Mouse (Mus musculus) CH12.LX (cell line): ENCODE measurements around the gene Slc18b1. TPM values are rescaled to one million over a fixed set of nuclear protein-coding genes. Genes with fewer than 3 reads are reported as not detected.

Experiments
- DNase-seq: peaks from one replicate; pipeline ENCODE4 v3.0.0-alpha.2; 2013; ENCODE audit errors: extremely low read depth
- H3K27ac ChIP-seq: 2 replicates; pipeline ENCODE4 v1.5.1; 2012; ENCODE audit warnings: low read depth, mild to moderate bottlenecking, control low read depth, moderate library complexity; ENCODE audit not compliant: insufficient read depth
- H3K27me3 ChIP-seq: replicated peaks from 2 replicates; pipeline ENCODE3; 2012; ENCODE audit warnings: inconsistent platforms
- H3K36me3 ChIP-seq, 2 experiments: replicated peaks in 1 of 2; 2 replicates each; pipeline versions ENCODE3 to v1.6.1; 2012; ENCODE audit warnings: inconsistent platforms in 1 of 2, low read length in 1 of 2, mild to moderate bottlenecking in 1 of 2, mixed read lengths in 1 of 2, moderate library complexity in 1 of 2; ENCODE audit not compliant: control insufficient read depth in 1 of 2, insufficient read depth in 1 of 2
- H3K4me1 ChIP-seq, 2 experiments: 2 replicates each; pipeline ENCODE4 v1.6.1; 2012; ENCODE audit warnings: inconsistent platforms in 1 of 2, moderate library complexity in 1 of 2; ENCODE audit not compliant: insufficient read depth in 2 of 2, control insufficient read depth in 1 of 2
- H3K4me2 ChIP-seq: 2 replicates; pipeline ENCODE4 v1.6.1; 2012; ENCODE audit warnings: low read depth, mild to moderate bottlenecking, control low read depth; ENCODE audit not compliant: poor library complexity, insufficient read depth, severe bottlenecking
- H3K4me3 ChIP-seq, 3 experiments: fragments of 150-350 bp in 1 of 3; sonication (generic) in 1 of 3; replicated peaks in 1 of 3; 2 replicates each; pipeline versions ENCODE3 to v1.5.1; 2011 to 2012; ENCODE audit warnings: low read depth in 2 of 3, low read length in 2 of 3, mild to moderate bottlenecking in 2 of 3, moderate library complexity in 2 of 3, control low read depth in 1 of 3, improper control_type of control experiment in 1 of 3, inconsistent platforms in 1 of 3, mixed read lengths in 1 of 3; ENCODE audit not compliant: poor library complexity in 1 of 3
- H3K79me2 ChIP-seq: replicated peaks from 2 replicates; pipeline ENCODE4 v1.6.1; 2012; ENCODE audit warnings: mild to moderate bottlenecking, moderate library complexity; ENCODE audit not compliant: control insufficient read depth, poor library complexity, insufficient read depth, severe bottlenecking; ENCODE audit errors: extremely low read depth
- H3K9ac ChIP-seq: 2 replicates; pipeline ENCODE4 v1.6.1; 2012; ENCODE audit warnings: low read depth, mild to moderate bottlenecking, control low read depth, moderate library complexity; ENCODE audit not compliant: insufficient read depth
- H3K9me3 ChIP-seq: replicated peaks from 2 replicates; pipeline ENCODE3; 2012; ENCODE audit warnings: low read length, inconsistent platforms, mixed read lengths
- BHLHE40 ChIP-seq: IDR thresholded peaks from 2 replicates; pipeline ENCODE4 v1.6.1; 2011; ENCODE audit warnings: mild to moderate bottlenecking, low read depth, low read length, improper control_type of control experiment
- CHD1 ChIP-seq: IDR thresholded peaks from 2 replicates; pipeline ENCODE4 v1.6.1; 2012; ENCODE audit warnings: low read depth, low read length, improper control_type of control experiment, inconsistent platforms
- CHD2 ChIP-seq: IDR thresholded peaks from 2 replicates; pipeline ENCODE4 v1.6.1; 2011; ENCODE audit warnings: low read length, improper control_type of control experiment
- CTCF ChIP-seq, 2 experiments: IDR thresholded peaks in 1 of 2; conservative IDR thresholded peaks in 1 of 2; 2 replicates each; pipeline ENCODE4 v1.5.1; 2011 to 2012; ENCODE audit warnings: low read depth in 2 of 2, low read length in 2 of 2, improper control_type of control experiment in 1 of 2, inconsistent platforms in 1 of 2, mild to moderate bottlenecking in 1 of 2, moderate library complexity in 1 of 2
- E2F4 ChIP-seq: IDR thresholded peaks from 2 replicates; pipeline ENCODE4 v1.6.1; 2011; ENCODE audit warnings: low read depth, low read length, improper control_type of control experiment; ENCODE audit not compliant: insufficient replicate concordance
- ELF1 ChIP-seq: IDR thresholded peaks from 2 replicates; pipeline ENCODE4 v1.6.1; 2014; ENCODE audit warnings: low read depth, mild to moderate bottlenecking, inconsistent platforms, low read length, improper control_type of control experiment
- EP300 ChIP-seq: IDR thresholded peaks from 2 replicates; pipeline ENCODE4 v1.6.1; 2011; ENCODE audit warnings: low read length, improper control_type of control experiment
- ETS1 ChIP-seq: conservative IDR thresholded peaks from 2 replicates; pipeline ENCODE4 v1.6.1; 2012; ENCODE audit warnings: low read depth, mild to moderate bottlenecking, inconsistent platforms, low read length, improper control_type of control experiment, moderate library complexity
- GABPA ChIP-seq: IDR thresholded peaks from 2 replicates; pipeline ENCODE4 v1.6.1; 2012; ENCODE audit warnings: low read depth, low read length, improper control_type of control experiment, inconsistent platforms; ENCODE audit not compliant: insufficient replicate concordance
- HCFC1 ChIP-seq: IDR thresholded peaks from 2 replicates; pipeline ENCODE4 v1.6.1; 2012; ENCODE audit warnings: low read depth, mild to moderate bottlenecking, inconsistent platforms, low read length, improper control_type of control experiment
- IRF4 ChIP-seq: IDR thresholded peaks from 2 replicates; pipeline ENCODE4 v1.6.1; 2014; ENCODE audit warnings: low read depth, mild to moderate bottlenecking, inconsistent platforms, low read length, improper control_type of control experiment
- JUN ChIP-seq: IDR thresholded peaks from 2 replicates; pipeline ENCODE4 v1.6.1; 2011; ENCODE audit warnings: low read depth, mild to moderate bottlenecking, low read length, improper control_type of control experiment, moderate library complexity; ENCODE audit not compliant: insufficient read depth
- JUND ChIP-seq: conservative IDR thresholded peaks from 2 replicates; pipeline ENCODE4 v1.6.1; 2011; ENCODE audit warnings: low read depth, low read length, improper control_type of control experiment
- KAT2A ChIP-seq: IDR thresholded peaks from 2 replicates; pipeline ENCODE4 v1.6.1; 2012; ENCODE audit warnings: low read length, improper control_type of control experiment, inconsistent platforms; ENCODE audit not compliant: insufficient replicate concordance
- MAFK ChIP-seq: IDR thresholded peaks from 2 replicates; pipeline ENCODE4 v1.6.1; 2011; ENCODE audit warnings: low read length, improper control_type of control experiment; ENCODE audit not compliant: insufficient replicate concordance
- MAX ChIP-seq: IDR thresholded peaks from 2 replicates; pipeline ENCODE4 v1.6.1; 2011; ENCODE audit warnings: low read length, improper control_type of control experiment
- MAZ ChIP-seq: IDR thresholded peaks from 2 replicates; pipeline ENCODE4 v1.6.1; 2012; ENCODE audit warnings: low read depth, mild to moderate bottlenecking, inconsistent platforms, low read length, improper control_type of control experiment, moderate library complexity
- MEF2A ChIP-seq: IDR thresholded peaks from 2 replicates; pipeline ENCODE4 v1.6.1; 2014; ENCODE audit warnings: low read depth, mild to moderate bottlenecking, inconsistent platforms, low read length, improper control_type of control experiment, borderline replicate concordance
- MXI1 ChIP-seq: IDR thresholded peaks from 2 replicates; pipeline ENCODE4 v1.6.1; 2011; ENCODE audit warnings: mild to moderate bottlenecking, low read depth, low read length, improper control_type of control experiment
- MYC ChIP-seq: IDR thresholded peaks from 2 replicates; pipeline ENCODE4 v1.6.1; 2011; ENCODE audit warnings: low read depth, mild to moderate bottlenecking, improper control_type of control experiment, low read length
- NELFE ChIP-seq: IDR thresholded peaks from 2 replicates; pipeline ENCODE4 v1.6.1; 2011; ENCODE audit warnings: low read depth, low read length, improper control_type of control experiment
- NRF1 ChIP-seq: IDR thresholded peaks from 2 replicates; pipeline ENCODE4 v1.6.1; 2014; ENCODE audit warnings: low read depth, mild to moderate bottlenecking, inconsistent platforms, low read length, improper control_type of control experiment, moderate library complexity
- PAX5 ChIP-seq: IDR thresholded peaks from 2 replicates; pipeline ENCODE4 v1.6.1; 2012; ENCODE audit warnings: low read length, inconsistent platforms, mixed read lengths
- POLR2A ChIP-seq: IDR thresholded peaks from 2 replicates; pipeline ENCODE4 v1.6.1; 2011; ENCODE audit warnings: low read depth, mild to moderate bottlenecking, improper control_type of control experiment, low read length
- POLR2AphosphoS2 ChIP-seq: IDR thresholded peaks from 2 replicates; pipeline ENCODE4 v1.6.1; 2011; ENCODE audit warnings: low read depth, low read length, improper control_type of control experiment
- RAD21 ChIP-seq: IDR thresholded peaks from 2 replicates; pipeline ENCODE4 v1.6.1; 2011; ENCODE audit warnings: low read depth, mild to moderate bottlenecking, low read length, improper control_type of control experiment, moderate library complexity
- RCOR1 ChIP-seq: conservative IDR thresholded peaks from 2 replicates; pipeline ENCODE4 v1.6.1; 2012; ENCODE audit warnings: low read depth, mild to moderate bottlenecking, inconsistent platforms, low read length, improper control_type of control experiment
- SIN3A ChIP-seq: IDR thresholded peaks from 2 replicates; pipeline ENCODE4 v1.6.1; 2012; ENCODE audit warnings: low read length, improper control_type of control experiment, inconsistent platforms
- SMC3 ChIP-seq: IDR thresholded peaks from 2 replicates; pipeline ENCODE4 v1.6.1; 2011; ENCODE audit warnings: low read depth, low read length, improper control_type of control experiment
- TBP ChIP-seq: conservative IDR thresholded peaks from 2 replicates; pipeline ENCODE4 v1.6.1; 2011; ENCODE audit warnings: low read depth, low read length, improper control_type of control experiment
- TCF12 ChIP-seq: IDR thresholded peaks from 2 replicates; pipeline ENCODE4 v1.6.1; 2014; ENCODE audit warnings: low read depth, mild to moderate bottlenecking, inconsistent platforms, low read length, improper control_type of control experiment
- UBTF ChIP-seq: IDR thresholded peaks from 2 replicates; pipeline ENCODE4 v1.6.1; 2012; ENCODE audit warnings: low read depth, mild to moderate bottlenecking, inconsistent platforms, low read length, improper control_type of control experiment, moderate library complexity
- USF1 ChIP-seq: IDR thresholded peaks from 2 replicates; pipeline ENCODE4 v1.6.1; 2014; ENCODE audit warnings: low read depth, mild to moderate bottlenecking, inconsistent platforms, low read length, improper control_type of control experiment
- USF2 ChIP-seq: conservative IDR thresholded peaks from 2 replicates; pipeline ENCODE4 v1.6.1; 2011; ENCODE audit warnings: low read depth, low read length, improper control_type of control experiment
- ZC3H11A ChIP-seq: IDR thresholded peaks from 2 replicates; pipeline ENCODE4 v1.6.1; 2012; ENCODE audit warnings: low read depth, mild to moderate bottlenecking, inconsistent platforms, low read length, improper control_type of control experiment
- ZKSCAN1 ChIP-seq: IDR thresholded peaks from 2 replicates; pipeline ENCODE4 v1.6.1; 2012; ENCODE audit warnings: low read depth, inconsistent platforms, low read length, improper control_type of control experiment, borderline replicate concordance
- ZMIZ1 ChIP-seq: IDR thresholded peaks from 2 replicates; pipeline ENCODE4 v1.6.1; 2012; ENCODE audit warnings: low read depth, mild to moderate bottlenecking, inconsistent platforms, low read length, improper control_type of control experiment
- ZNF384 ChIP-seq: IDR thresholded peaks from 2 replicates; pipeline ENCODE4 v1.6.1; 2012; ENCODE audit warnings: low read depth, low read length, improper control_type of control experiment, inconsistent platforms
- dilution Hi-C: fragments of 300-500 bp; cut with MboI; formaldehyde crosslinking; loops from 2 replicates; pipeline ENCODE4 v1.14.3; 2020; ENCODE audit warnings: low sequenced_read_pairs; ENCODE audit not compliant: extremely low pct_unique_long_range_greater_than_20kb, extremely low pct_ligation_motif_present
- in situ Hi-C: fragments of 300-500 bp; cut with MboI; formaldehyde crosslinking; loops from 3 replicates; pipeline ENCODE4 v1.14.3; 2019; ENCODE audit warnings: low sequenced_read_pairs, low pct_ligation_motif_present, low pct_unique_long_range_greater_than_20kb, mixed read lengths
- polyA plus RNA-seq: library from polyadenylated mRNA; unstranded; fragments of >175 nt; gene quantifications from 2 replicates; pipeline ENCODE4 v1.2.1, GENCODE M21; 2012; ENCODE audit warnings: low read depth; ENCODE audit not compliant: insufficient read length
- total RNA-seq, 2 experiments: library from RNA; depleted of rRNA; stranded (reverse); fragments of 300-350 nt in 1 of 2; fragments of >200 nt in 1 of 2; gene quantifications; 2 replicates each; pipeline ENCODE4 v1.2.3; 2012 to 2014

Gene Slc18b1
- total and polyA plus RNA-seq, 3 experiments, result not detected

- TF ChIP-seq BHLHE40, result 0 out of 2 replicates have a peak, but pooled peaks have one; percentile 5
- peak; percentile 93 for TF ChIP-seq POLR2AphosphoS2
- no peak for TF ChIP-seq MAZ
- no peak for TF ChIP-seq JUND
- TF ChIP-seq ZMIZ1, result peak; percentile 67; the same call in 1 of the 2 replicates
- TF ChIP-seq ZKSCAN1, result no peak
- TF ChIP-seq POLR2A, result peak; percentile 48
- TF ChIP-seq CTCF (conservative IDR thresholded peaks at IDR 0.05 in 1 of 2, IDR thresholded peaks at IDR 0.05 in 1 of 2; ENCODE audit: low read depth in 2 of 2, low read length in 2 of 2), result no peak
- no peak for TF ChIP-seq ETS1
- no peak for TF ChIP-seq TBP
- TF ChIP-seq NELFE, result peak; percentile 51; the same call in 1 of the 2 replicates
- TF ChIP-seq NRF1, result no peak
- TF ChIP-seq SMC3, result peak; percentile 9
- TF ChIP-seq CHD1, result no peak
- no peak for TF ChIP-seq MAX
- TF ChIP-seq ELF1, result no peak
- no peak; the same call in 1 of the 2 replicates for TF ChIP-seq MYC
- peak; percentile 75 for TF ChIP-seq CHD2
- TF ChIP-seq JUN, result no peak
- TF ChIP-seq MAFK, result no peak
- TF ChIP-seq TCF12, result no peak
- TF ChIP-seq HCFC1, result no peak
- no peak for TF ChIP-seq USF1
- TF ChIP-seq USF2, result no peak
- TF ChIP-seq ZC3H11A, result no peak
- TF ChIP-seq KAT2A, result no peak
- TF ChIP-seq GABPA, result no peak
- TF ChIP-seq ZNF384, result no peak
- TF ChIP-seq MXI1, result peak; percentile 48; the same call in 1 of the 2 replicates
- TF ChIP-seq RAD21, result no peak
- TF ChIP-seq RCOR1, result 0 out of 2 replicates have a peak, but pooled peaks have one; percentile 42
- peak; percentile 76; the same call in 1 of the 2 replicates for TF ChIP-seq SIN3A
- 0 out of 2 replicates have a peak, but pooled peaks have one; percentile 48 for TF ChIP-seq E2F4
- no peak for TF ChIP-seq MEF2A
- TF ChIP-seq UBTF, result peak; percentile 53; the same call in 1 of the 2 replicates
- TF ChIP-seq EP300, result peak; percentile 33; the same call in 1 of the 2 replicates
- TF ChIP-seq IRF4, result no peak
- no peak for TF ChIP-seq PAX5
- H3K9ac ChIP-seq, result no peak overlapping the region
- no peaks in the 10 kb centered on the region for H3K9me3 ChIP-seq
- dilution Hi-C loops, result no loop called here
- no peak for DNase-seq
- peaks cover 33 to 45% of the 10 kb centered on the region in 2 experiments for H3K36me3 ChIP-seq
- no peak overlapping the region for H3K4me3 ChIP-seq
- H3K79me2 ChIP-seq, result peaks cover 27% of the 10 kb centered on the region
- H3K27ac ChIP-seq, result no peak overlapping the region
- in situ Hi-C loops, result no loop called here
- no peaks in the 10 kb centered on the region for H3K27me3 ChIP-seq
- H3K4me1 ChIP-seq, result peaks cover 2 to 22% of the 10 kb centered on the region in 2 experiments; a peak in 3 of 4 replicates
- no peak overlapping the region for H3K4me2 ChIP-seq
Observed at GRCm38 (mm10) chr10:23782855-23783492, 13.8 kb upstream of the Slc18b1 start.
